Mouse (Mus musculus) spleen, postnatal 4 days (tissue): ENCODE data around the gene Erich3.

ENCODE experiments used
- DNase-seq, 2 experiments: peaks; one replicate each; pipeline ENCODE4 v3.0.0; 2022; ENCODE audit warnings: low spot score in 2 of 2

Erich3 gene

DNA sequence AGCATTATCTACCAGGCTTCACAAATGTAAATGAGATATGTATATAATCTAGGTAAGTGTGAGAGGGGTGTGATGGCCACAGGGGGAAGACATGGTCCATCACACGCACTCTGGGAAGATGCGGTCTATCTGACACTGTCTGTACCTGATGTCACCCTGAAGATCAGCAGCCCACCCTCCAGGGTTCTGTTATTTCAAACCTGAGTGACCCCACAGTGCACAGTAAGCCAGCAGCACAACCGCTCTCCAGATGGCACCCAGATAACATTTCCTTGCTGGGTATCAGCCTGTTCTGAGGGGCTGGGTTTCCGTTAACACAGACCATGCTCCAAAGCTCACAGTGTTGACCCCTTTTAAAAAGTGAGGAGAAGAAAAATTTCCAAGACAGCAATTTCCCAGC is 102.7 kb downstream of the Erich3 start:
- DNase-seq = no peak

DNA sequence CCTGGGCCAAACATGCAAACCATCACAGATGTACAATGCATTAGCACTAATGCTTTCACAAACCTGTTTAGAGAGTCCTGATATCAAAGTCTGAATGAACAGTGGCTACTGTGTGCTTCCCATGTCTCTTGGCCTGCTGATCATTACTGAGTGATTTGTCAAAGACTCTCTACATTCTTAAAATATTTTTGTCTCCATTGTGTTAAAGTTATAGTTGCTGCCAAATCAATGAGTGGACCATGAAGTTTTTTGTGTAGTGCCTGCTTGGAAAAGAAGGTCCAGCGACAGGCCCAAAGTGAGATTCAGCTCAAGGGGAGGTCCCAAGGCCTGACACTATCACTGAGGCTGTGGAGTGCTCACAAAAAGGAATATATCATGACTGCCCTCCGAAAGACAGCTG is 108.0 kb downstream of the Erich3 start:
- no peak for DNase-seq

DNA sequence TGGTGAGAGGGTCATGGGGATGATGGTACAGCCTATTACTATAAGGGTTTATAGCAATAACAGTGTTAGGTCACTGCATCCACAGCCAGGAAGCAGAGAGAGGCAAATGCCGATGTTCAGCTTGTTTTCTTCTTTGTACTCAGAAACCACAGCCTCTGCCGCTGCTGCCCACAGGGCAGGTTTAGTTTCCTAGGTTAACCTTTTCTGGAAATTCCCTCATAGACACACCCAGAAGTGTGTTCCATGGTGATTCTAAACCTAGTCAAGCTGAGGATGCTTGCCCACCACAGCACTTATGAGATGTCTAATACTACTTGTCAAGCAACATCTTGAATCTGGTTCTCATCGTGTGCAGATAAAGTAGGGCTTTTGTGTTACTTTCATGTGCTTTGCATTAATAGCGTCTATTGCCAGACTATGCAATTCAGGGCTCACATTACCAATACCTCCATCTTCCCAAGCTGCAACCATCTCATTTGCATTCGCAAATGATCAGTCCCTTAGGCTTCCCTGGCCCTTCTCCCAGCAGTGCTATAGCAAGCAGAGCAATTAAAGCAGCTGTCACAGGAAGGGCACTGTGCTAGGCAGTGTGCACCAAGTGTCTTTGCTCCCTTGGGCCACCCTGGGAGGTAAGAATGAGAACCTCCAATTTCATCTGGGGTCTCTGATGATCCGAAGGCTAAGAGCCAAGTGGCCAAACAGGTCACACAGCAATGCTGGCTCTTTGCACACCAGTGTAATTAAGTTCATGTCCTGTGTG is 115.4 kb downstream of the Erich3 start:
- DNase-seq = no peak

DNA sequence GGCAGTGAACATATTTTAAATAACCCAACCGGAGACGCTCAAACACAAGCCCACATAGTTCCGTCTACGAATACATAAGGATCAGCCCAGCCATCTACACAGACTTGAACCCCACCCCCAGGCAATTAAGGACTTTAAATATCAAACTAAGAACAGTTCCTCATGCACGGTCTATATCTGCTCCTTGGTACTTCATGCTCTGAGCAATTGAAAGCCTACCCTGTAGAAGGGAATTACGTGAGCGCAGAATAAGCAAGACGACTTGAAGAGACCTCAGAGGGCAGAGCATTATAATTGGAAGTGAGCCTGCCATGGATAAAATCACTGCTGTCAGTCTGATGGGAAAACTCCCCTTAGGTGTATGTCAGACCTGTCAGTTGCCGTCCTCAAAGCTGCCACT is 122.7 kb downstream of the Erich3 start:
- DNase-seq = no peak

DNA sequence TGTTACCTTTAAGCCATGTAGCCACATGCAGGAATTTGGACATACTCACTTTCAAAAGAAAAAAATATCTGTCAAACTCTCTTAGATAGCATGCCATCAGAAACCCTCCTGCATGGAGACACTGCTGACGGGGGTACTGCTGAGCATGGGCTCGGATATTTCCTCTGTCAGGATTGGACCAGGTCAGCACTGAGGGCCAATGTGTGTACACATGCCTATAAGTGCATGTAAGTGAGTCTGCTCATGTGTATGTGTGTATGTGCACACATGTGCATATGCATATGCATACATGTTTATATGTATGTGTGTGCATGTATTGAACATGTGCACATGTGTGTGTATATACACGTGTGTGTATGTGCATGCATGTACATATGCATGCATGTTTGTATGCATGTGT is 124.0 kb downstream of the Erich3 start:
- DNase-seq = no peak

DNA sequence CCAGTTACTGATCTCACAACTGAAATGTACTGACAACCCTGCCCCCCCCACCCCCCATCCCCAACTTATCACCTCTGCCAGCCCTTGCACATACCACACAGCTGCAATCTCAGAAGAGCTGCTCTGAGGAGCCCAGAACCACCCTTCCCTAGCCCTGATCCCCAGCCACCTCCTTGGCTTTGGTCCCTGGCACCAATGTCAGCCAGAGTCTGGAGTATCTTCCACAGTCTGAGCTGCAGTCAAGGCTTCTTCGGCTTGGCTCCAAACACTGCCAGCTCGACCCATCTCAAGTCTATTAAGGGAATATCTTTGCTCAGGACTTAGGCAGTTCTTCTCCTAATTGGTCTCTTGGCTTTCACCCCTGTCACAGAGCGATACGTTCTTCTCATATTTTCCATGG is 129.9 kb downstream of the Erich3 start:
- DNase-seq = no peak

DNA sequence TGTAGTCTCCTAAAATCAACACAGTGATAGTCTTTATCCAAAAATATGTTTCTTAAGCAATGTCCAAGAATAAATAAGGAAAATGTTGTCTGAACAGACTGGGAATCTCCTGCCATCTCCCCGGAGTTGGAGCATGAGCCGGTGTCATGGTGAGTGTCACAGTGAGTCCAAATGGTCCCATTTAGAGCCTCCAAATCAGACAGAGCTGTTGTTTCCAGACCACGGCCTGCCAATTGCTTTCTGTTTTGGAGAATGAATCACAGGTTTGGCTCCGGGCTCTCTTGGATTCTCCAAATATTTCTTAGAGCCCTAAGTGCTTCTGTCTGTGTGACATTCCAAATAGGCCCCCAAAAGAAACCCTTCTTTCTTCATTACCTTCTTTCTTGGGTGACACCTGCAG is 135.1 kb downstream of the Erich3 start:
- no peak for DNase-seq

DNA sequence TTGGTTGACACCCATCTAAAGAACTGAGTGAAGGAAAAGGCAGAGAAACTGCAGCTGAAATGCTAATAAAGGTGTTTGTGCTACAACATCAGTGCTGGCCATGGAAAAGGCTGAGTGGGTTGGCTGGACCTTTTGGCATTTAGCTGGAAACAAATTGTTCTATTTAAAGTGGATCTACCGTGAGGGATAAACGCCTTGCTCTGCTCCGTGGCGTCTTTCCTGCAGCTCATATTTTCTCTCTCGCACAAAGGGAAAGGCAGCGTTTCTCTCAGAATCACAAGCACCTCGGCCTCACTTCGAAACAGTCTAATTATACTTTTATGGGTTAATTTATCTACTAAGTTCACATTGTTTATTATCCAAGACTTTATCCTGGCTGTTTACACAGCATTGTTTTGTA is 136.8 kb downstream of the Erich3 start:
- DNase-seq = no peak

DNA sequence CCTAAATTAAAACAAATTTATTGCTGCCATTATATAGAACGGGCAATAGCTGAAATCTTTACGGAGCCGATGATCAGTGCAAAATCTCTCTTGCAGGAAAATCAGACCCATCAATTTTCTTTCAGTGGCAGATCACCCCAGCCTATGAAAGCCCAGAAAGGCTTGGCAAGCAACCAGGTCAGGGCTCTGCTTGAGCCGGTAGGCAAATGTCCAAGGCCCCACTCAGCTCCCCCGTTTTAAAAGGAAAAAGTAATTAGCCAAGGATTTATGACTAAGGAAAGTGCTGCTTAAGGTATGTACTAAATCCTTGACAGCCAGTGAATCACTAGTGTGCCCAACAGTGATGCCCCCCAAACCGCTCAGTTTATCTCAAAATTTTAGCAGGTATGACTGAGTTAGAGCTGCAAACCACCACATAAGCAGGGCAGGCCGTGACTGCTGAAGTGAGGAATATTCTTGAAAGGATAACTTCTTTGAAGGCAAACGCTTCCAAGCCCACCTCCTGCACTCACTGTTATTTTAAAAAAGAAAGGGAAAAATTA is 137.3 kb downstream of the Erich3 start:
- DNase-seq = no peak

DNA sequence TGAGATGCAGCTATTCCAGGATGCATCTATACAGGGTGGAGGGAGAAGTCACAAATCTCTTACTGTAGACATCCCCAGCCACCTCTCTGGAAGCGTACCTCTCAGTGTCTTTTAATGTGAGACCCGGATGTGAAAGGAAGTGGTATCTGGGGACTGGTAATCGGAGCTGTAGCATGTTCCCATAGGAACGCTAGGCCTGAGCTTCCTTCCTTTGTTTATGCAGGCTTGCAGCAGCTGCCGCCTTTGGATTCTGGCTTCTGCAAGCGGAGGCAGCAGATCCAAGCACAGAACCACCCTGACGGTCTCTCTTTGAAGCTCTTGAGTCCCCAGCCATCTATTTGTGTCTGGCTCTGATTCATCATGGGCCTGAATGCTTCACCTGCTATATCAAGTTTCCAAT is 143.0 kb downstream of the Erich3 start:
- no peak for DNase-seq

DNA sequence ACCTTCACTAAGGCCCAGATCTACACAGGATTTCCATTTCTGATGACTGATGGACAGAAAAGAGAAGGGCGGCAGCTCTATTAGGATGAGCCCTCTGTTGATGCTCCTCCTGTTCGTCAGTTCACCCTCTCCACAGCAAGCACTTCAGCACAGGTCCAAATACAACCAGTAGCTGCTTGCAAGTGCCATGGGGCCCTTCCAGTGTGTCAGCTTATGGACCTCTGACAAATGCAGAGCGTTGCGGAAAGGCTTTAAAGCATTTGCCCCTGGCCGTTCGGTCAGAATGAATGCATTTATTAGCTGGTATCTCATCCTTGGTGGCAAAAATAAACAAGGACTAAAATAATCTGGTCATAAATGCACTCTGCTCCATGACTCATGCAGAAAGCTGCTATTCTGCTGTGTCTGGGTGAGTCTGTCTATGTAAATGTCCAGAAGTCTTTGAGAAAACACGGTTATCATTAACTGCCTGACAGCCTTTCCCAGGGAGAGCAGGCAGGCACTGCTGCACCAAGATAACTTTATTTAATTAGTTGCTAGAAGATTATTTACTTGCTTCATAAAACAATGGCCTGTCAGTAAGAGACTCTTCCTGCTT is 146.7 kb downstream of the Erich3 start:
- DNase-seq = no peak

DNA sequence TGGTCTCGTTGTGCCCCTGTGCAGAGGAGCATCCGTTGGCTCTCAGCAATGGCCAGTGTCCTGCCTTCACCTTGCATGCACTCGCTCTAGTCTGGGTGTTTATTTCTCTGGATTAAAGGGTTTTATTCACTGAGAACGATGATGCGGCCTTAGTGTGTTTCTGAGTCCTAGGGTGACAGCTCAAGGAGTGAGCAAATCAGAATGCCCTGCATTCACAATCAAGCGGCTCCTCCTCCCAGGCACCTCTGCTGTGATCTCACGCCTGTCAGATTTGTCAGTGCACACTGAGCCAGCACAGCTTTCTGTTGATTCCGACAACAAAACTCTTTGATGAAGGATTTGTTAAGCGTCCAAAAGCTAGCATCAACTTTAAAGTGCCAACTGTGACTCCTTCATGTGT is 147.6 kb downstream of the Erich3 start:
- no peak for DNase-seq

DNA sequence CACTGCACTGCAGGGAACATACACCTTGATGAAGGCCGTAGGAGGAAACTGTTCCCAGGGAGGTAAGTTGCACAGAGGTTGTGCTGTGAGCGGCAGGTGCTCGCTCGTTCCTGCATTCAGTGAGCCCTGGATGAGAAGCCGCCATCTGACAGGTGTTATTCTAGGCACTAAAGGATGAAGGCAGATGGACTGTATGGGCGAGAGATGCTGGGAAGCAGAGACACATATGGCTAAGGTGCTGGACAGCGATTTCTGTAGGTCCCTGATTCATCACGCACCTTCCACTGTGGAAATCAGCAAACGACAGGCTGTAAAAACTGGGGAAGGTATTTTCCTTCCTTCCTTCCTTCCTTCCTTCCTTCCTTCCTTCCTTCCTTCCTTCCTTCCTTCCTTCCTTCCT is 148.2 kb downstream of the Erich3 start:
- no peak for DNase-seq

DNA sequence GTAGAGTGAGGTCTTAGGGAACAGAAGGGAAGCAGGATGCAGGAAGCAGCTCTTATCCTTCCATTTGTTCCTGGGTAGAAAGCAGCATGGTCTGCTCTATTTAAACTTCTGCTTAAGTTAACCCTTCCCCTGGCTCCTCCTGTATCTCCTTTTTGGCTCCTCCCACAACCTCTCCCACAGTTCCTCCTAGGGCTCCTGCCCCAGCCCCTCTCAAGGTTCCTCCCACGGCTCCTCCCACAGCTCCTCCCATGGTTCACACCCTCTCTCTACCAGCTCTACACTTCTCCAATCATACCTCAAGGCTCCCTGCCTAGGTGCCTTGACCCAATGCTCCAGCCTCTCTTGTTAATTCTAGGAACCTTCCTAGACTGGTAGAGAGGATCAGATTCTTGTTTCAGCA is 149.2 kb downstream of the Erich3 start:
- DNase-seq = no peak

DNA sequence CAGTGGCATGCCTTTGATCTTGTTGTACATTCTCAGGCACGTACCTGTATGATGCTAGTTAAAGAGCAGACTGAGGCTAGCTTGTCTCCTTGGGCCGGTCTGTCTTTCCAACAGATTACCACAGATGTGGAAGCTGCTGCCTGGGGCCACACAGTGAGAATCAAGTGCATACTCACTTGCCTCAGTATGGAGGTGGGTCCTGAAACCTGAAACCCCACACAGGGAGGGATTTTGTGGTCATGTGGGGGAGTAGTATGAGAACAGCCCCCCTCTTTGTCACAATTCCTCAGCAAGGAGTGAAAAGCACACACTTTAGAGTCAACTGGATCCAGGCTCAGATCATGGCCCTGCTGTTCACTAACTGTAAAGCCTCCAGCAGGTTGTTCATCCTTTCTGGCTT is 151.9 kb downstream of the Erich3 start:
- DNase-seq = no peak

DNA sequence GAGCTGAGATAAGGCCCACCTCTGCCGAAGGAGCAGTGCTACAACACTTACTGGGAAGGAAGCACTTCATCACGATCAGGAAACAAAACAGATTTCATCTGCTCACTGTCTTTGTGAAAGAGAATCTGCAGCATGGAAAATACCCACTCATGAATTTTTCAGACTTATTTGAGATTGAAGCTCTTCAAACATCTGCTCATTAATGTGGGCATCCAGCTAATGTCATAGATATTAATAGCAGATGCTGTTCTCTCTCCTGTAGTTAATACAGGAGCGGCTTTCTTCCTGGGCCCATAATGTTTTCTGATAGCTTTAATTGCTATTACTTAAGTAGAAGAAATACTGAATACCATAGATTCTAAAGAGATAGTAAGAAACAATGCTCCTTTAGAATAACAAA is 152.6 kb downstream of the Erich3 start:
- no peak for DNase-seq

DNA sequence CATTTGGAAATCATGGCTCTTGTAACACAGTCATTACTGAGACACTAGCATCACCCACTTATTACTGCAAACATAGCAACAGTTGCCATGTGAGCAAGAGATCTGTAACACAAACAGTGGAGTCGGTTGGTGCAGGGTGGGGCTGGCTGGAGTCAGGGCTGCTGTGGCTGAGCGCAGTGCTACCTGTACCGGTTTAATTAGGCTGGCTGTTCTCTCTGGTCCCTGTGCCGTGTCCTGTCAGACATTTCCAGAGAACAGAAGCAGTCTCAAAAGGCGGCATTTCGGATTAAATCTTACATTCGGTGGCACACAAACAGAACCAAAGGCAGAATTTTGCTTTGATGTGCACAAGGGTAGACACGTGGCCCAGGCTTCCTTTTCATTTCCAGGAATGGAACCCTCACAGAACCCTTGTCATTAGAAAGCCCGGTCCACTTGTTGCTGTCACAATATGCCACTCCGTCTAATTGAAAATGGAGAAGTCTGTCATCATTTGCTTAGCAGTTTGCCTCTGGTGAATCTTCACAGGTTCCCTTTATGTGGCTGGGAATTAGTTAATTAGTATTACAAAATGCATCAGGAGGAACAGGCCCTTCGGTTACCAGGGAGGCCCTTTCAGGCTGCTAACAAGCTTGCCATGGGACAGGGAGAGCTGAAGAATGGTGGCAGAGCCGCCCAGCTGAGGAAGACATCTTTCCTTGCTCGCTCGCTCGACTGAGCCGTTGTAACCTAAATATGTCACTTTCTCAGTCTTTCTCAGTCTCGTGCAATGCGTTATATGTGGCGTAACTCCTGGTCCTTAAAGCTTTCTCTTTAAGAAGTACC is 153.4 kb downstream of the Erich3 start:
- no peak for DNase-seq
